Mouse (Mus musculus): ENCODE measurements around the gene Pdcd6ip. TPM values are rescaled to one million over a fixed set of nuclear protein-coding genes. Genes with fewer than 3 reads are reported as not detected.
"Not testable (repeated sequence)": the region's sequence is repeated elsewhere in the genome, so short reads cannot be mapped to it uniquely, and the experiment has no call there.

The Pdcd6ip gene
- 10 to 100 TPM; 57.2 to 65.0 TPM for total RNA-seq (2021)

GRCm38 (mm10) chr9:113707481-113708360, at the start of gene Pdcd6ip:
Pdcd6ip (minus strand) TSS chr9:113708259.
- intact Hi-C loops (cut with DNase I): loop anchor here (2.0 kb wide), 1 partner anchor 31 kb away; no protein-coding TSS in a partner anchor
- peak; percentile 94 to 95 for DNase-seq

- intact Hi-C loops (cut with DNase I): no loop called here
- no peak for DNase-seq
Observed at GRCm38 (mm10) chr9:113755888-113756719, 48.0 kb upstream of the Pdcd6ip start.

- peak; percentile 34 to 39 for DNase-seq
- intact Hi-C loops (cut with DNase I): loop anchor here (2.0 to 10.0 kb wide), 2 partner anchors 43 to 365 kb away; no protein-coding TSS in a partner anchor
Observed at GRCm38 (mm10) chr9:113749356-113749755, 41.3 kb upstream of the Pdcd6ip start.

GRCm38 (mm10) chr9:113743291-113743690, 35.2 kb upstream of the Pdcd6ip start:
- no peak for DNase-seq
- intact Hi-C loops (cut with DNase I): loop anchor here (2.0 to 10.0 kb wide), 4 partner anchors 119 to 372 kb away; no protein-coding TSS in a partner anchor

- DNase-seq: peak; percentile 25 to 26
Observed at GRCm38 (mm10) chr9:113742361-113742794, 34.3 kb upstream of the Pdcd6ip start.

GRCm38 (mm10) chr9:113741637-113742137, 33.6 kb upstream of the Pdcd6ip start:
- DNase-seq: peak in 1 of 2 experiments; percentile 49
- intact Hi-C loops (cut with DNase I): loop anchor here (2.0 to 10.0 kb wide), 4 partner anchors 121 to 373 kb away; no protein-coding TSS in a partner anchor

More at GRCm38 (mm10) chr9:113742361-113742794, 34.3 kb upstream of the Pdcd6ip start:
- intact Hi-C loops (cut with DNase I): loop anchor here (2.0 to 10.0 kb wide), 4 partner anchors 120 to 372 kb away; no protein-coding TSS in a partner anchor

GRCm38 (mm10) chr9:113741108-113741636, 33.1 kb upstream of the Pdcd6ip start, which contains the start of gene Clasp2:
Clasp2 (plus strand) TSS chr9:113741473.
- intact Hi-C loops (cut with DNase I): loop anchor here (5.0 to 10.0 kb wide), 3 partner anchors 121 to 374 kb away; no protein-coding TSS in a partner anchor
- peak; percentile 78 to 89 for DNase-seq

- intact Hi-C loops (cut with DNase I): loop anchor here (2.0 kb wide), 1 partner anchor 32 kb away; no protein-coding TSS in a partner anchor
- DNase-seq: peak; percentile 42 to 44
Observed at GRCm38 (mm10) chr9:113738941-113739340, 30.9 kb upstream of the Pdcd6ip start.

- intact Hi-C loops (cut with DNase I): loop anchor here (2.0 kb wide), 1 partner anchor 31 kb away; no protein-coding TSS in a partner anchor
- DNase-seq: peak; percentile 22 to 26
Observed at GRCm38 (mm10) chr9:113738021-113738420, 30.0 kb upstream of the Pdcd6ip start.

- intact Hi-C loops (cut with DNase I): no loop called here
- no peak for DNase-seq
Observed at GRCm38 (mm10) chr9:113735920-113736319, 27.9 kb upstream of the Pdcd6ip start.

GRCm38 (mm10) chr9:113731540-113731939, 23.5 kb upstream of the Pdcd6ip start:
- no peak for DNase-seq
- intact Hi-C loops (cut with DNase I): no loop called here

GRCm38 (mm10) chr9:113726991-113727680, 19.1 kb upstream of the Pdcd6ip start:
- intact Hi-C loops (cut with DNase I): no loop called here

GRCm38 (mm10) chr9:113726131-113726530, 18.1 kb upstream of the Pdcd6ip start:
- DNase-seq: no peak
- intact Hi-C loops (cut with DNase I): no loop called here

More at GRCm38 (mm10) chr9:113726991-113727680, 19.1 kb upstream of the Pdcd6ip start:
- DNase-seq: no peak

GRCm38 (mm10) chr9:113725609-113726008, 17.6 kb upstream of the Pdcd6ip start:
- DNase-seq; intact Hi-C loops (cut with DNase I): not testable (repeated sequence)

- intact Hi-C loops (cut with DNase I): no loop called here
Observed at GRCm38 (mm10) chr9:113724646-113725045, 16.6 kb upstream of the Pdcd6ip start.

GRCm38 (mm10) chr9:113719063-113719462, 11.0 kb upstream of the Pdcd6ip start:
- DNase-seq: peak in 1 of 2 experiments; percentile 34
- intact Hi-C loops (cut with DNase I): loop anchor here (10.0 kb wide), 1 partner anchor 396 kb away; no protein-coding TSS in a partner anchor

More at GRCm38 (mm10) chr9:113724646-113725045, 16.6 kb upstream of the Pdcd6ip start:
- DNase-seq: no peak

GRCm38 (mm10) chr9:113710871-113711270, 2.8 kb upstream of the Pdcd6ip start:
- intact Hi-C loops (cut with DNase I): loop anchor here (10.0 kb wide), 1 partner anchor 404 kb away; no protein-coding TSS in a partner anchor

GRCm38 (mm10) chr9:113708361-113709280, 562 bp upstream of the Pdcd6ip start:
- intact Hi-C loops (cut with DNase I): no loop called here
- DNase-seq: no peak

More at GRCm38 (mm10) chr9:113710871-113711270, 2.8 kb upstream of the Pdcd6ip start:
- DNase-seq: no peak

All from heart, postnatal 36 days (tissue).